ENCODE assay signal across 26 mouse cellular contexts in genomic region chr10:20828304-20828703, GRCm38 (mm10).
DNase-seq lines count a peak whose midpoint lies in the region; ATAC-seq and TF ChIP-seq lines count a peak whose summit lies in the region.
"Had no signal": no experiment of that assay in that cellular context is flagged by ENCODE, and none has a peak within 500 bp of the region (broad histone marks: within the 10 kb centered on the region; RNA-seq: fewer than 3 reads in every experiment).

No protein-coding gene starts in this region.

- no peak overlapping the region for H3K9ac ChIP-seq in liver, postnatal 0 days (replicated peaks)
- no peak overlapping the region for H3K9ac ChIP-seq in liver, embryonic 12.5 days
- no peak overlapping the region for H3K9ac ChIP-seq in intestine, embryonic 16.5 days (ENCODE audit: low read depth, low read length)
- H3K9ac ChIP-seq: limb, embryonic 13.5 days; midbrain, embryonic 15.5 days had no signal

- H3K27me3 ChIP-seq in kidney, adult 2 months (replicated peaks; ENCODE audit: control insufficient read depth, insufficient read depth, low read length), result no peaks in the 10 kb centered on the region
- H3K27me3 ChIP-seq in liver, postnatal 0 days (ENCODE audit: insufficient read depth, low read length), result no peaks in the 10 kb centered on the region
- H3K27me3 ChIP-seq in liver, embryonic 12.5 days (replicated peaks), result no peaks in the 10 kb centered on the region
- no peaks in the 10 kb centered on the region for H3K27me3 ChIP-seq in intestine, embryonic 16.5 days (replicated peaks; ENCODE audit: control insufficient read depth, insufficient read depth, low read length)
- H3K27me3 ChIP-seq: limb, embryonic 13.5 days; midbrain, embryonic 15.5 days had no signal

- TF ChIP-seq POLR2A in kidney, adult 2 months (IDR thresholded peaks at IDR 0.05; ENCODE audit: low read depth, low read length), result no peak

- TF ChIP-seq CTCF in kidney, adult 2 months (conservative IDR thresholded peaks at IDR 0.05; ENCODE audit: insufficient read depth, insufficient read length, low read depth, low read length), result no peak
- no peak for TF ChIP-seq CTCF in liver, postnatal 0 days (IDR thresholded peaks at IDR 0.05; ENCODE audit: low read depth)

- no peaks in the 10 kb centered on the region; the same call in 1 of the 2 replicates for H3K4me1 ChIP-seq in kidney, adult 2 months (ENCODE audit: control insufficient read depth, insufficient read depth, low read length)
- H3K4me1 ChIP-seq in liver, postnatal 0 days (ENCODE audit: insufficient read depth), result no peaks in the 10 kb centered on the region
- H3K4me1 ChIP-seq in liver, embryonic 12.5 days, result peaks cover 7% of the 10 kb centered on the region; the same call in 1 of the 2 replicates
- no peaks in the 10 kb centered on the region for H3K4me1 ChIP-seq in intestine, embryonic 16.5 days (ENCODE audit: control insufficient read depth, insufficient read depth, low read length)
- H3K4me1 ChIP-seq: hindbrain, embryonic 10.5 days; limb, embryonic 13.5 days; midbrain, embryonic 15.5 days had no signal

- ATAC-seq in liver, postnatal 0 days, result peak; percentile 77
- ATAC-seq in liver, embryonic 12.5 days, result no peak
- peak; percentile 70 for ATAC-seq in intestine, embryonic 16.5 days
- ATAC-seq in frontal cortex, adult (ENCODE audit: low TSS enrichment), result no peak
- ATAC-seq: activated CD4-positive, CD25-positive, alpha-beta regulatory T cell, adult 4 months; CD4-positive, CD25-positive, alpha-beta regulatory T cell, adult 4 months; forebrain, embryonic 14.5 days; hindbrain, postnatal 0 days; midbrain, embryonic 15.5 days had no signal

- no peak overlapping the region for H3K4me3 ChIP-seq in kidney, adult 2 months (ENCODE audit: insufficient read depth, low read depth, low read length)
- H3K4me3 ChIP-seq in liver, postnatal 0 days (ENCODE audit: low read depth, low read length), result no peak overlapping the region
- H3K4me3 ChIP-seq in liver, embryonic 12.5 days, result no peak overlapping the region
- H3K4me3 ChIP-seq in intestine, embryonic 16.5 days (ENCODE audit: low read length), result no peak overlapping the region
- H3K4me3 ChIP-seq: hindbrain, embryonic 10.5 days; limb, embryonic 13.5 days; midbrain, embryonic 15.5 days had no signal

- no peaks in the 10 kb centered on the region for H3K36me3 ChIP-seq in kidney, adult 2 months (ENCODE audit: control insufficient read depth, insufficient read depth, low read length)
- no peaks in the 10 kb centered on the region for H3K36me3 ChIP-seq in liver, postnatal 0 days (replicated peaks; ENCODE audit: insufficient read depth, low read length)
- H3K36me3 ChIP-seq in liver, embryonic 12.5 days, result no peaks in the 10 kb centered on the region
- no peaks in the 10 kb centered on the region for H3K36me3 ChIP-seq in intestine, embryonic 16.5 days (ENCODE audit: control insufficient read depth, insufficient read depth, low read length)
- H3K36me3 ChIP-seq: hindbrain, embryonic 10.5 days; limb, embryonic 13.5 days; midbrain, embryonic 15.5 days had no signal

- no peak for TF ChIP-seq EP300 in liver, postnatal 0 days (IDR thresholded peaks at IDR 0.05; ENCODE audit: low read depth)

- H3K27ac ChIP-seq in kidney, adult 2 months (ENCODE audit: insufficient read depth, low read depth, low read length), result no peak overlapping the region
- H3K27ac ChIP-seq in liver, postnatal 0 days (ENCODE audit: low read depth), result no peak overlapping the region
- no peak overlapping the region for H3K27ac ChIP-seq in liver, embryonic 12.5 days
- no peak overlapping the region for H3K27ac ChIP-seq in intestine, embryonic 16.5 days (ENCODE audit: low read length)
- H3K27ac ChIP-seq: hindbrain, embryonic 10.5 days; hindbrain, postnatal 0 days; limb, embryonic 13.5 days; midbrain, embryonic 15.5 days; stomach, postnatal 0 days had no signal

- H3K4me2 ChIP-seq in liver, postnatal 0 days (ENCODE audit: low read depth, low read length), result no peak overlapping the region
- H3K4me2 ChIP-seq in liver, embryonic 12.5 days, result no peak overlapping the region
- H3K4me2 ChIP-seq in intestine, embryonic 16.5 days (ENCODE audit: low read depth, low read length), result no peak overlapping the region
- H3K4me2 ChIP-seq: limb, embryonic 13.5 days; midbrain, embryonic 15.5 days had no signal

- WGBS in kidney, adult 2 months, result 9% methylated on average over 1 of the region's 1 CpGs
- WGBS in liver, postnatal 0 days (ENCODE audit: insufficient replicate concordance), result 7% methylated on average over 1 of the region's 1 CpGs
- 39% methylated on average over 1 of the region's 1 CpGs for WGBS in liver, embryonic 12.5 days (ENCODE audit: insufficient replicate concordance)
- 43% methylated on average over 1 of the region's 1 CpGs for WGBS in intestine, embryonic 16.5 days

- DNase-seq in kidney, adult 2 months, result peak; percentile 56
- no peak for DNase-seq in kidney, postnatal 14 days
- no peak for DNase-seq in liver, postnatal 0 days
- DNase-seq in right cerebral cortex, adult 2 months (ENCODE audit: low spot score in 2 of 2), result no peak
- no peak for DNase-seq in layer of hippocampus, adult 9-10 months (ENCODE audit: low spot score)
- DNase-seq: adrenal gland, adult 8-10 months; cerebellum, adult 8-10 months; cerebellum, postnatal 25 days; heart, postnatal 14 days; kidney, adult 11 months; kidney, postnatal 10 days; lung, postnatal 36 days; spleen, adult 18-20 months; thymus, adult 18-20 months; thymus, postnatal 25 days had no signal

- no peaks in the 10 kb centered on the region for H3K9me3 ChIP-seq in liver, postnatal 0 days (ENCODE audit: low read length)
- no peaks in the 10 kb centered on the region for H3K9me3 ChIP-seq in liver, embryonic 12.5 days (replicated peaks)
- H3K9me3 ChIP-seq in intestine, embryonic 16.5 days (ENCODE audit: control insufficient read depth, low read length), result no peaks in the 10 kb centered on the region
- H3K9me3 ChIP-seq: hindbrain, embryonic 10.5 days; limb, embryonic 13.5 days; midbrain, embryonic 15.5 days had no signal

Comparison
In these comparisons a context has a peak if more than half of its experiments do, and no peak if none do; other contexts are left out.
1. ATAC-seq: peak in liver, postnatal 0 days (single experiment) and intestine, embryonic 16.5 days (single experiment); none in liver, embryonic 12.5 days (single experiment) and frontal cortex, adult (single experiment).